Mouse (Mus musculus) right cerebral cortex, postnatal 25 days (tissue): ENCODE measurements around the gene Tlcd1.

Experiments used
- DNase-seq: peaks from one replicate; pipeline ENCODE4 v3.0.0; 2022

Tlcd1 gene

GRCm38 (mm10) chr11:78205361-78206206 lies 29.1 kb downstream of the Tlcd1 start:
- DNase-seq = no peak

DNA sequence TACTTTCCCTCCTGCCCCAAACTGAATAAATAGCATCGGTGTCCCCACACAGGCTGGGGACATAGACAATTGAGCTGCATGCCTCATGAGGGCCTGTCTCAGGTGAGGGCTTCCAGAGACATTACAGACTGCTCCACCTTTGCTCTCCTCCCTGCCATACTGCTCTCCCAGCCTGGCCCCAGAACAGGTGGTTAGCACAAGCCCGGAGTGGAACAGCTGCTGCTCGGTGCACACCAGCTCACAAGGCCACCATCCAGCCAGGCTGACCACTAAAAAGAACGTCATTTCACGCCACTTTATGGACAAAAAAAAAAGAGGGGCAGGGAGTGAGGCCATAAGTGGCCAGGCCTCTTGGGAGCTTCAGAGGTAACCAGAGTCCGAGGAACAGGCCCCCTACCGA lies 30.7 kb downstream of the Tlcd1 start:
- no peak for DNase-seq

- no peak for DNase-seq
Measured at GRCm38 (mm10) chr11:78209886-78210285, 33.4 kb downstream of the Tlcd1 start.

DNA sequence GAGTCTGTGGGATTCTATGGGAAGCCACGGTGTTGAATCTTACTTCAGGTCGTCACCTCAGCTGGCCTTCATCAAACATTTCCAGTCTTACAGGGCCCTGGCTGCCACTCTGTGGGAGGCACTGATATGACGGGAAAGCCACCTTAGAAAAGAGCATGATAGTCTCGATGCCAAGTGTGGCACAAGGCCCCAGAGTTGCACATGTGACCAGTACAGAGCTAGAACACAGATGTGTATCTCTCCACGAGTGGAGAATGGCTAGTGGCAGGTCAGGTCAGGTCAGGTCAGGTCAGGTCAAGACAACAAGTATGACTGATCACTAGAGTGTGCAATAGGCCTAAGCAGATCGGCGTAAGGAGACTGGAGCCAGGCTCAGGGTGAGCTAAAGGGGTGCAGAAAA lies 34.1 kb downstream of the Tlcd1 start:
- no peak for DNase-seq

DNA sequence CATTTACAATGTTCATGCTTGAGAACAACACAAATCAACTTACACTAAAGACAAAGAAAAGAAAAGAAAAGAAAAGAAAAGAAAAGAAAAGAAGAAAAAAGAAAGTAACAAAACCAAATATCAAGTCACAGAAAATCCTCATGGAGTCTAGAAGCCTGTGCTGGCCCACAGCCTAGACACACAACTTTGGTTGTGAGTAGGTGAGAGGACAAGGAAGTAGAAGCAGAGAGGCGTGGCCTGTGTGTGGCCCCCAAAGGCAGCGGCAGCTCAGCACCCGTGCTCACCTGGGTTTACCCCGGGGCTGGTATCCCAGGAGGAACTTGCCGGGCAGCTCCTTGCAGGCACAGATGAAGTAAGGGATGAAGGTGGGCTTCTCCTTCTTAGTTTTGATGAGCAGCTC lies 35.0 kb downstream of the Tlcd1 start:
- DNase-seq = no peak

DNA sequence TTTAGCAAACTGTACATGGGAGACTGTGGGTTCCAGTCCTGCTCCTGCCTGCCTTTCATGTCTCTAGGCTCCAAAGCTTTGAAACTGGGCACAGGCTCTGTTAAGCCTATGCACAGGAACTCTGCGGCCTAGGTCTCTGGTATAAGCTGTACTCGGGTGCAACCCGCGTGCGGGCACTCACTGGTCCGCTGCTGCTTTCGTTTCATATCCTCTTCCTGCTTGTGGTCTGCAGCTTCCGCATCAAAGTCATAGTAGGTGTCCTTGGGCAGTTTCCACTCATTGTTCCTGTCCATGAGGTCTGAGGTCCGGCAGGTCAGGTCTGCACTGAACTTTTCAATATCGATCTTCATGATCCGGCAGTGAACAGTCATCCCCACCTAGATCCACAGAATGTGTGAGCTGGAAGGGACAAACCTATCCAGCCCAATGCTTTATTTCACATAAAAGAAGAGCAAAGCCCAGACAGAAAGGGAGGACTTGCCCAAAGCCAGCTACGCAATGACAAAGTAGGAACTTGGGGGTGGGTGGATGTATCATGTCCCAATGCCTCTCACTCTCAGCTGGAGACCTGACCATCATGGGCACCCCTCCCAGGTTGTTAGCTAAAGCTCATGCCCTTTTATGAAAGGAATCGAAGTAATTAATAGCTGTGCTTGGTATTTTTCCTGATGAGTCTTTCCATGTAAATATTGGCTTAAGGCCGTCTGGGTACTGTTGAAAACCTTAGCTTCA lies 36.7 kb downstream of the Tlcd1 start:
- DNase-seq = no peak

DNA sequence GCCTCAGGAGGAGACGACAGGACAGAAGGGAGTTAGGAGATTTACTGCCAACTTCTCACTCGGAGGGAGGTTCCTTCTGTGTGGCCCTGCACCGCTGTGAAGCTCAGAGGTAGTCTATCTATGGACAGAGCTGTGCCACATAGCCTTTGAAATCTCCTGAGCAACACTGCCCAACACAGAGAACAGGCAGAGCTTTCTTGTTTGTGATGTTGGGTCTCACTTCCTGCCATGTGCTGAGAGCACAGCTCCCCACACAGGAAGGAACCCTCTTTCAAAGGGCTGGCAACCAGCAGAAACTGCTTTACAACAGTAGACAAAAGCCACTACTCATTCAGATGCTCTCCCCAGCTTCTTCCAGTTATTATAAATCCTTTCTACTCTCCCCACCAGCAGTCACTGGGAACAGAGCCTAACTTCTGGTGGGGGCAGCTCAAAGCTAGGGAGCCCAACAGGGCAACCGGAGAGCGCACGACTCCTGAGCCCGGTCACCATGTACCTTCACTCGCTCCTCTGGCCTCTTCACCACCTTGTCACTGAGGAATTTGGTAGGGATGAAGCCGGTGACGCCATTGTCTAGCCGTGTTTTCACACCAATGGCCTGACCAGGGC lies 39.3 kb downstream of the Tlcd1 start:
- no peak for DNase-seq

- DNase-seq = no peak
Measured at GRCm38 (mm10) chr11:78223586-78223985, 47.1 kb downstream of the Tlcd1 start.
